Mouse (Mus musculus) kidney, embryonic 14.5 days (tissue): ENCODE results near the gene Grik3. TPM values are rescaled to one million over a fixed set of nuclear protein-coding genes. Genes with fewer than 3 reads are reported as not detected.

Experiments used
- ATAC-seq: fragments of 200-750 bp; cut with Nextera tagmentation; 2 replicates; pipeline ENCODE4 v1.8.0; 2017; ENCODE audit warnings: moderate number of reproducible peaks, mild to moderate bottlenecking, moderate TSS enrichment, moderate library complexity; ENCODE audit not compliant: low FRiP score, low TSS enrichment
- H3K27ac ChIP-seq: fragments of 300-500 bp; sonication (generic); 2 replicates; pipeline ENCODE4 v1.5.1; 2014; ENCODE audit warnings: low read depth, mild to moderate bottlenecking, low read length, moderate library complexity, mixed read lengths
- H3K27me3 ChIP-seq: fragments of 300-500 bp; sonication (generic); 2 replicates; pipeline ENCODE4 v1.6.1; 2014; ENCODE audit warnings: mild to moderate bottlenecking, low read length; ENCODE audit not compliant: control insufficient read depth, insufficient read depth
- H3K36me3 ChIP-seq: fragments of 300-500 bp; sonication (generic); 2 replicates; pipeline ENCODE4 v1.6.1; 2014; ENCODE audit warnings: low read length, mixed read lengths; ENCODE audit not compliant: control insufficient read depth, insufficient read depth
- H3K4me1 ChIP-seq: fragments of 300-500 bp; sonication (generic); 2 replicates; pipeline ENCODE4 v1.6.1; 2014; ENCODE audit warnings: low read length, mixed read lengths; ENCODE audit not compliant: control insufficient read depth, insufficient read depth
- H3K4me2 ChIP-seq: fragments of 300-500 bp; sonication (generic); replicated peaks from 2 replicates; pipeline ENCODE4 v1.6.1; 2014; ENCODE audit warnings: low read depth, mild to moderate bottlenecking, low read length
- H3K4me3 ChIP-seq: fragments of 300-500 bp; sonication (generic); 2 replicates; pipeline ENCODE4 v1.5.1; 2014; ENCODE audit warnings: mild to moderate bottlenecking, low read length
- H3K9ac ChIP-seq: fragments of 300-500 bp; sonication (generic); 2 replicates; pipeline ENCODE4 v1.6.1; 2014; ENCODE audit warnings: low read depth, mild to moderate bottlenecking, low read length, moderate library complexity
- H3K9me3 ChIP-seq: fragments of 300-500 bp; sonication (generic); 2 replicates; pipeline ENCODE4 v1.6.1; 2016; ENCODE audit warnings: low read length; ENCODE audit not compliant: control insufficient read depth
- WGBS: fragments of 180-500 bp; shearing (Covaris S2); extraction: QIAGEN DNeasy Blood & Tissue Kit; methylation state at CpG from one replicate; pipeline ENCODE4 v1.1.7; 2014; 5-methylcytosine and 5-hydroxymethylcytosine counted together
- polyA plus RNA-seq: library from polyadenylated mRNA; unstranded; fragments of >200 nt; fragmentation: Nextera tagmentation; extraction: Ambion mirVana; gene quantifications from 2 replicates; pipeline ENCODE4 v1.2.1, GENCODE M21; 2014

Grik3 gene
- polyA plus RNA-seq, 1 experiment from 2014 or later, result 0.14 TPM

- Histone ChIP-seq H3K4me1 (no peaks in the 10 kb centered on the region), H3K4me3 (no peak overlapping the region), H3K4me2 (no peak overlapping the region), H3K9me3 (no peaks in the 10 kb centered on the region), H3K27ac (no peak overlapping the region), H3K36me3 (no peaks in the 10 kb centered on the region), H3K27me3 (0 out of 2 replicates have a peak, but pooled peaks cover 2% of the 10 kb centered on the region), H3K9ac (no peak overlapping the region)
- ATAC-seq, result no peak
- 46% methylated on average over 11 of the region's 11 CpGs for whole genome bisulfite sequencing
Observed at GRCm38 (mm10) chr4:125469711-125470372, 20.7 kb upstream of the Grik3 start.

GRCm38 (mm10) chr4:125474903-125475302 lies 15.6 kb upstream of the Grik3 start:
- H3K4me1 ChIP-seq, result no peaks in the 10 kb centered on the region
- H3K9ac ChIP-seq, result no peak overlapping the region
- no peak overlapping the region for H3K27ac ChIP-seq
- H3K36me3 ChIP-seq, result no peaks in the 10 kb centered on the region
- H3K27me3 ChIP-seq, result peaks cover 16% of the 10 kb centered on the region
- H3K4me3 ChIP-seq, result no peak overlapping the region
- 83% methylated on average over 4 of the region's 4 CpGs for WGBS
- no peak overlapping the region for H3K4me2 ChIP-seq
- ATAC-seq, result no peak
- no peaks in the 10 kb centered on the region for H3K9me3 ChIP-seq

GRCm38 (mm10) chr4:125478071-125478470 lies 12.4 kb upstream of the Grik3 start:
- Histone ChIP-seq H3K4me3 (no peak overlapping the region), H3K27me3 (peaks cover 41% of the 10 kb centered on the region)
- no peak for ATAC-seq

GRCm38 (mm10) chr4:125481256-125481655 lies 9.2 kb upstream of the Grik3 start:
- 33% methylated on average over 3 of the region's 3 CpGs for WGBS

More at GRCm38 (mm10) chr4:125478071-125478470, 12.4 kb upstream of the Grik3 start:
- Histone ChIP-seq H3K36me3 (no peaks in the 10 kb centered on the region), H3K4me2 (no peak overlapping the region), H3K9me3 (no peaks in the 10 kb centered on the region), H3K27ac (no peak overlapping the region), H3K4me1 (no peaks in the 10 kb centered on the region), H3K9ac (no peak overlapping the region)
- WGBS, result 28% methylated on average over 12 of the region's 12 CpGs

GRCm38 (mm10) chr4:125484131-125484530 lies 6.4 kb upstream of the Grik3 start:
- Histone ChIP-seq H3K4me3 (no peak overlapping the region), H3K9me3 (no peaks in the 10 kb centered on the region), H3K4me1 (no peaks in the 10 kb centered on the region), H3K4me2 (no peak overlapping the region), H3K36me3 (no peaks in the 10 kb centered on the region), H3K27ac (no peak overlapping the region), H3K9ac (no peak overlapping the region), H3K27me3 (peaks cover 87% of the 10 kb centered on the region)
- WGBS, result 38% methylated on average over 8 of the region's 8 CpGs
- no peak for ATAC-seq

More at GRCm38 (mm10) chr4:125481256-125481655, 9.2 kb upstream of the Grik3 start:
- ATAC-seq, result no peak
- H3K4me3 ChIP-seq, result no peak overlapping the region
- no peaks in the 10 kb centered on the region for H3K9me3 ChIP-seq
- H3K27me3 ChIP-seq, result peaks cover 70% of the 10 kb centered on the region
- no peaks in the 10 kb centered on the region for H3K4me1 ChIP-seq
- H3K9ac ChIP-seq, result no peak overlapping the region
- no peaks in the 10 kb centered on the region for H3K36me3 ChIP-seq
- no peak overlapping the region for H3K4me2 ChIP-seq
- H3K27ac ChIP-seq, result no peak overlapping the region

- no peaks in the 10 kb centered on the region for H3K9me3 ChIP-seq
- H3K4me1 ChIP-seq, result peaks cover 11% of the 10 kb centered on the region
- no peak overlapping the region for H3K4me3 ChIP-seq
- H3K27ac ChIP-seq, result no peak overlapping the region
- no peak overlapping the region for H3K4me2 ChIP-seq
- no peaks in the 10 kb centered on the region for H3K36me3 ChIP-seq
- H3K9ac ChIP-seq, result no peak overlapping the region
- 51% methylated on average over 15 of the region's 15 CpGs for WGBS
- no peak for ATAC-seq
- H3K27me3 ChIP-seq, result peaks cover 92% of the 10 kb centered on the region
Observed at GRCm38 (mm10) chr4:125485416-125486239, 4.9 kb upstream of the Grik3 start.

- Histone ChIP-seq H3K36me3 (no peaks in the 10 kb centered on the region), H3K27ac (no peak overlapping the region), H3K9ac (no peak overlapping the region), H3K4me3 (no peak overlapping the region), H3K9me3 (no peaks in the 10 kb centered on the region), H3K4me1 (peaks cover 14% of the 10 kb centered on the region), H3K4me2 (no peak overlapping the region), H3K27me3 (peaks cover 92% of the 10 kb centered on the region)
- no peak for ATAC-seq
- WGBS, result under 1% methylated on average over 13 of the region's 13 CpGs
Observed at GRCm38 (mm10) chr4:125486616-125487015, 3.9 kb upstream of the Grik3 start.

- no peak overlapping the region for H3K27ac ChIP-seq
- peaks cover 14% of the 10 kb centered on the region for H3K4me1 ChIP-seq
- H3K36me3 ChIP-seq, result no peaks in the 10 kb centered on the region
- ATAC-seq, result no peak
- no peak overlapping the region for H3K4me2 ChIP-seq
- H3K4me3 ChIP-seq, result no peak overlapping the region
- WGBS, result 3% methylated on average over 7 of the region's 7 CpGs
- H3K9ac ChIP-seq, result no peak overlapping the region
- H3K27me3 ChIP-seq, result peaks cover 92% of the 10 kb centered on the region
- H3K9me3 ChIP-seq, result no peaks in the 10 kb centered on the region
Observed at GRCm38 (mm10) chr4:125487031-125487430, 3.5 kb upstream of the Grik3 start.
